Mouse (Mus musculus) ES-CJ7 (cell line): ENCODE measurements around the gene D230025D16Rik.
"Not testable (repeated sequence)": the region's sequence is repeated elsewhere in the genome, so short reads cannot be mapped to it uniquely, and the experiment has no call there.

Experiments
- DNase-seq: peaks from one replicate; pipeline ENCODE4 v3.0.0; 2011; ENCODE audit warnings: low read depth, low spot score

Gene D230025D16Rik

GRCm38 (mm10) chr8:105291802-105292201 lies 66.9 kb downstream of the D230025D16Rik start:
- not testable (repeated sequence) for DNase-seq

- no peak for DNase-seq
These were observed 67.5 kb downstream of the D230025D16Rik start for GRCm38 (mm10) chr8:105292471-105292870.

- DNase-seq, result no peak
These were observed 68.5 kb downstream of the D230025D16Rik start for GRCm38 (mm10) chr8:105293405-105293804.

GRCm38 (mm10) chr8:105294776-105295175 lies 69.8 kb downstream of the D230025D16Rik start:
- DNase-seq, result no peak

GRCm38 (mm10) chr8:105295256-105295655 lies 70.3 kb downstream of the D230025D16Rik start:
- no peak for DNase-seq

GRCm38 (mm10) chr8:105295895-105296573 lies 71.1 kb downstream of the D230025D16Rik start, which contains the start of gene Exoc3l:
Gene Exoc3l (minus strand): TSS chr8:105296101.
- peak; percentile 52 for DNase-seq

GRCm38 (mm10) chr8:105297511-105298192 lies 72.7 kb downstream of the D230025D16Rik start, which contains the start of gene E2f4:
Gene E2f4 (plus strand): TSS chr8:105297663.
- DNase-seq, result peak; percentile 94

- DNase-seq, result no peak
These were observed 73.7 kb downstream of the D230025D16Rik start for GRCm38 (mm10) chr8:105298351-105299252.

GRCm38 (mm10) chr8:105299962-105300361 lies 75.0 kb downstream of the D230025D16Rik start:
- DNase-seq, result no peak
